Mouse (Mus musculus): ENCODE measurements around the gene Hcrt. TPM values are rescaled to one million over a fixed set of nuclear protein-coding genes. Genes with fewer than 3 reads are reported as not detected.

Hcrt gene
- polyA plus RNA-seq, 1 experiment from 2014 or later, result 0.75 TPM

DNA sequence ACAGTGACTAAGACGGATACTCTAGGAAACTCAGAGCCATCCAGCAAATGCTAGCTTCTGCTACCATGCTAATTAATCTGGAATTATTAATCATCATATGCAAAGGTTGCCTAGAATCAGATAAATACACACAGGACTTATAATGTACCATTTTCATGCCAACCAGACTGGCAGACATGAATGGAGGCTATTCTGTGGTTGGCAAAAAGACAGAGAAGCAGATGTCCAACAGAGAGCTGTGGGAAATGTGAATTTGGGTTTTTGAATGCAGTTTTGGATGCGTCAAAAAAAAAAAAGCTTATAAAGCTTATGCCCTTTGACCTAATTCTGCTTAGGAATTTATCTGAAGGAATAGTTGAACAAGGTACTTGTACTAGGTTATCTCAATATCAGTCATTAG is 23.0 kb upstream of the Hcrt start:
- Histone ChIP-seq H3K9ac (replicated peaks) (no peak overlapping the region), H3K4me1 (no peaks in the 10 kb centered on the region), H3K9me3 (replicated peaks) (no peaks in the 10 kb centered on the region), H3K27ac (replicated peaks) (no peak overlapping the region), H3K4me3 (replicated peaks) (no peak overlapping the region), H3K4me2 (no peak overlapping the region), H3K36me3 (peaks cover 83% of the 10 kb centered on the region), H3K27me3 (replicated peaks) (no peaks in the 10 kb centered on the region)
- ATAC-seq (ENCODE audit: low FRiP score), result no peak
- 87% methylated on average over 2 of the region's 2 CpGs for WGBS

DNA sequence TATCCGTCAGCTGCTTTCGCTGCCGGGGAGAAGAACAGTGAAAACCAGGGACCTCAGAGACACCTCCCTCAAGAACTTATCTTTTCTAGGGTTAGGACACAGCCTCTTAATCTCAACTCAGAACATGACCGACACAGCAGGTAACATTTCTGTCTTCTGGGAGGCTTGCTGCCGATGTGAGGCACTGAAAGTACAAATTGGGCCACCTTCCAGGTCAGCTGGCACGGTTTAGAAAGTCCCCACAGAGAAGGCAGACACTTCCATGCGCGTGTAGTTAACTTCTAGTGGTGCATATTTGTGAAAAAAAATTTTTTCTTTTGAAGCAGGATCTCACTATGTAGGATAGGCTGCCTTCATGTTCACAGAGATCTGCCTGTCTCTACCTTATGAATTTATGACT is 21.6 kb upstream of the Hcrt start:
- peaks cover 83% of the 10 kb centered on the region for H3K36me3 ChIP-seq
- WGBS, result 86% methylated on average over 8 of the region's 8 CpGs

DNA sequence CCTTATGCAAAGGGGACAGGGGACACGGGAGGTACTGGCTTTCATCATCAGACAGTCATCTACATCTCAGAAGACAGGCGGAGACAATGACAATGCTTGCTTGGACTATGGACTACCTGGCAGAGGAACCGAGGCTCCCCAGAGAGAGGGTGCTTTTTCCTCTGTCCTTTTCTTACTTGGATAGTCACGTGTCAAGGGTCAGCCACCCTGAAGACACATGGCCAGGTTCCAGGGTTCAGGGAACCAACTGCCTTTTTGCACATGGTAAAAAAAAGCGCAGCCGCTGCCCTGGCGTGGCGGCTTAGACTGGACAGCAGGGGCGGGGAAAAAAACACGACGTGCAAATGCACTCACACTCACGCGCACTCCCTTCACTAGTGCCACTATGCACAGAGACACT is 19.8 kb upstream of the Hcrt start:
- WGBS, result 89% methylated on average over 13 of the region's 13 CpGs
- no peaks in the 10 kb centered on the region for H3K4me1 ChIP-seq
- ATAC-seq (ENCODE audit: low FRiP score), result no peak
- H3K9ac ChIP-seq (replicated peaks), result no peak overlapping the region
- H3K27ac ChIP-seq (replicated peaks), result no peak overlapping the region
- no peaks in the 10 kb centered on the region for H3K27me3 ChIP-seq (replicated peaks)
- peaks cover 77% of the 10 kb centered on the region for H3K36me3 ChIP-seq
- no peak overlapping the region for H3K4me3 ChIP-seq (replicated peaks)
- H3K9me3 ChIP-seq (replicated peaks), result no peaks in the 10 kb centered on the region
- H3K4me2 ChIP-seq, result no peak overlapping the region

More for the DNA sequence above, 21.6 kb upstream of the Hcrt start:
- Histone ChIP-seq H3K27me3 (replicated peaks) (no peaks in the 10 kb centered on the region), H3K9ac (replicated peaks) (no peak overlapping the region), H3K4me2 (no peak overlapping the region), H3K9me3 (replicated peaks) (no peaks in the 10 kb centered on the region), H3K4me3 (replicated peaks) (no peak overlapping the region), H3K27ac (replicated peaks) (no peak overlapping the region), H3K4me1 (no peaks in the 10 kb centered on the region)
- ATAC-seq (ENCODE audit: low FRiP score), result no peak

DNA sequence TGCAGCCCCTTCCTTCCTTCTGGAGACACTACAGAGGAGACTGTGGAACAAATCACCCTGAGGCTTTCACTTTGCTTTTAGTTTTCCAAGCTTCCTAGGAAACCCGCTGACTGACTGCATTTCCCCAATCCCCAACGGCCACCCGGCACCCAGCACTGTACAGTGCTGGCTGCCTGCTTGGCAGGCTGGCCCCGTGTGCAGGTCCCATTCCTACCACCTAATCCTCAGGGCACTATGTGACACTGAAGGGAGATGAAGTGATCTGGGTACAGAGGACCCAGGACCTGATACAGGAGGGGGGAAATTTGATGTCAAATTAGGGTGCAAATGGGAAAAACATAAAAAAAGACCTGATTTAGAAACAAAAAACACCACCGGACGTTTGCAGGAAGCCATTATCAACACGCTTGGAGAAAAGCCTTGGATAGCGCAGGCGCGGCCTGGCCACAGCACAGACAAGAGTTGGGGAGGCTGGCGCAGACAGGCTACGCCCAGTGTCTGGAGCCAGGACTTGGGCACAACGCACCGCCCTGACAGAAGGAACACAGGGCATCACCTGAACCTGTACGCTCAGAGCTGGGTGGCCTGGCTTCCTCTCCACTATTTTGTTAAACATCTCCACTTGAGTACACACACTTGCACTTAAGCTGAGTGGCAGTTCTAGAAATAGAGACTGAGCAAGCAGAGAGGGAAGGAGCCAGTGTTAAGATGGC is 19.2 kb upstream of the Hcrt start:
- Histone ChIP-seq H3K4me2 (no peak overlapping the region), H3K4me3 (replicated peaks) (no peak overlapping the region), H3K27me3 (replicated peaks) (no peaks in the 10 kb centered on the region), H3K27ac (replicated peaks) (no peak overlapping the region), H3K9ac (replicated peaks) (no peak overlapping the region), H3K36me3 (peaks cover 70% of the 10 kb centered on the region), H3K4me1 (no peaks in the 10 kb centered on the region), H3K9me3 (replicated peaks) (no peaks in the 10 kb centered on the region)
- no peak for ATAC-seq (ENCODE audit: low FRiP score)
- 91% methylated on average over 15 of the region's 15 CpGs for WGBS

DNA sequence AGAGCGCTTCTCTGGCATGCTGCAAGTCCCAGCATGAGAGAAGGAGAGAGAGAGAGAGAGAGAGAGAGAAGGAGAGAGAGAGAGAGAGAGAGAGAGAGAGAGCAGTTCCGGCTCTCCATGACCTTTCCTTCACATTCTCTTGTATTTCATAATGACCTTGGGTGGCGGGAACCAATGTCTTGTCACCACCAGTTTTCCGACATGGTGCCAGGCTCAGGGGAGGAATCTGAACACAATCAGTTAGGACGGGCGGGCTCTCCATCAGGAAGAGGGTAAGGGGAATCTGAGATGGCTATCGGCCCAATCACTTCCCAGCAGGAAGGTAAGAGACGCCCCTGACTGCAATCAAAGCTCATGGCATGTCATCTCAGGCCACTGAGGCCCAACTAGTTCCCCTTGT is 17.5 kb upstream of the Hcrt start:
- Histone ChIP-seq H3K27me3 (replicated peaks) (no peaks in the 10 kb centered on the region), H3K27ac (replicated peaks) (no peak overlapping the region), H3K4me2 (no peak overlapping the region), H3K36me3 (peaks cover 57% of the 10 kb centered on the region), H3K9ac (replicated peaks) (no peak overlapping the region), H3K4me3 (replicated peaks) (no peak overlapping the region), H3K4me1 (no peaks in the 10 kb centered on the region), H3K9me3 (replicated peaks) (no peaks in the 10 kb centered on the region)
- WGBS, result 79% methylated on average over 8 of the region's 8 CpGs
- ATAC-seq (ENCODE audit: low FRiP score), result no peak

DNA sequence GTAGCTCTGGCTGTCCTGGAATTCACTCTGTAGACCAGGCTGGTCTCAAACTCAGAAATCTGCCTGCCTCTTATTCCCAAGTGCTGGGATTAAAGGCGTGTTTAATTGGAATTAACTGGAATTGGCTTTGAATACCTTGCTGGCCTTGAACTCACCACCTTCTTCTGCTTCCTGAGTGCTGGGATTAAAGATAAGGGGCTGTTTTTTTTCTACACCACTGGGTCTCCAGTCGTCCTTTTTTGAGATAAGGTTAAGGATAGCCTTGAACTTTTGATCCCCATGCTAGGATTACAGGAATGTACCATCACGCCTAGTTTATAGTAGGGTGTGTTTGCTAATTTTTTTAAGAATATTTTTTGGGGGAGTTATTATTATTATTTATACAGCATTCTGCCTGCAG is 15.3 kb upstream of the Hcrt start:
- H3K9ac ChIP-seq (replicated peaks), result no peak overlapping the region
- no peaks in the 10 kb centered on the region for H3K27me3 ChIP-seq (replicated peaks)
- ATAC-seq (ENCODE audit: low FRiP score), result no peak
- H3K36me3 ChIP-seq, result peaks cover 37% of the 10 kb centered on the region
- no peak overlapping the region for H3K4me3 ChIP-seq (replicated peaks)
- no peaks in the 10 kb centered on the region for H3K4me1 ChIP-seq
- WGBS, result 83% methylated on average over 3 of the region's 3 CpGs
- H3K9me3 ChIP-seq (replicated peaks), result no peaks in the 10 kb centered on the region
- no peak overlapping the region for H3K27ac ChIP-seq (replicated peaks)
- no peak overlapping the region for H3K4me2 ChIP-seq

DNA sequence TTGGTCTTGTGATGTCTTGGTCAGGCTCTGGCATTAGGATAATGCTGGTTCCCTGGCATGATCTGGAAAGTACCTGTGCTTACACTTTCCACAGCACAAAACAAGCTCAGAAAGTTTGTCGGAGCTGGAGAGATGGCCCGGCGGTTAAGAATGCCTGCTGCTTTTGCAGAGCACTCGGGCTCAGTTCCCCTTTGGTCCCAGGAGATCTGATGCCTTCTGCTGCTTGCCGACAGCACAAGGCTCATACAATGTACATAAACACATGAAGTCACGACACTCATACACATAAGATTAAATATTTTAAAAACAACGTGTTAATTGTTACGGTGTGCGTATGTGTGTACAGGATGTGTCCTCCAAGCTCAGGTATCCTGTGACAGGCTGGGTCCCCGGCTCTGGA is 13.2 kb upstream of the Hcrt start:
- Histone ChIP-seq H3K36me3 (peaks cover 17% of the 10 kb centered on the region), H3K9ac (replicated peaks) (no peak overlapping the region), H3K27me3 (replicated peaks) (no peaks in the 10 kb centered on the region), H3K9me3 (replicated peaks) (no peaks in the 10 kb centered on the region), H3K4me2 (no peak overlapping the region), H3K27ac (replicated peaks) (no peak overlapping the region), H3K4me3 (replicated peaks) (no peak overlapping the region), H3K4me1 (0 out of 2 replicates have a peak, but pooled peaks cover 2% of the 10 kb centered on the region)
- 85% methylated on average over 10 of the region's 10 CpGs for WGBS
- no peak for ATAC-seq (ENCODE audit: low FRiP score)

DNA sequence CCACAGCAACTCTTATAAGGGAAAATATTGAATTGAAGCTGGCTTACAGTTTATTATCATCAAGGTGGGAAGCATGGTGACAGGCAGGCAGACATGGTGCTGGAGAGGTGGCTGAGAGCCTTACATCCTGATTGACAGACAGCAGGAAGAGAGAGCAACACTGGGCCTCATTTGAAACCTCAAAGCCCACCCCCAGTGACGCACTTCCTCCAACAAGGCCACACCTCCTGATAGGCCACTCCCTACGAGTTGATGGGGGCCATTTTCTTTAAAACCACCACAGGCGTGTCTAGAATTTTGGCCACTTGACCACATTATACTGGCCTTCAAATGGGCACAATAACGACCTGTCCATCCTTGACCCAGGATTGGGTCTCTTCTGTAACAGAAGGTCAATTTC is 11.5 kb upstream of the Hcrt start:
- 82% methylated on average over 4 of the region's 4 CpGs for WGBS
- Histone ChIP-seq H3K9ac (replicated peaks) (no peak overlapping the region), H3K9me3 (replicated peaks) (no peaks in the 10 kb centered on the region), H3K27me3 (replicated peaks) (no peaks in the 10 kb centered on the region), H3K4me3 (replicated peaks) (no peak overlapping the region), H3K4me2 (no peak overlapping the region), H3K27ac (replicated peaks) (no peak overlapping the region), H3K4me1 (peaks cover 9% of the 10 kb centered on the region), H3K36me3 (peaks cover 4% of the 10 kb centered on the region; the same call in 1 of the 2 replicates)
- ATAC-seq (ENCODE audit: low FRiP score), result no peak

DNA sequence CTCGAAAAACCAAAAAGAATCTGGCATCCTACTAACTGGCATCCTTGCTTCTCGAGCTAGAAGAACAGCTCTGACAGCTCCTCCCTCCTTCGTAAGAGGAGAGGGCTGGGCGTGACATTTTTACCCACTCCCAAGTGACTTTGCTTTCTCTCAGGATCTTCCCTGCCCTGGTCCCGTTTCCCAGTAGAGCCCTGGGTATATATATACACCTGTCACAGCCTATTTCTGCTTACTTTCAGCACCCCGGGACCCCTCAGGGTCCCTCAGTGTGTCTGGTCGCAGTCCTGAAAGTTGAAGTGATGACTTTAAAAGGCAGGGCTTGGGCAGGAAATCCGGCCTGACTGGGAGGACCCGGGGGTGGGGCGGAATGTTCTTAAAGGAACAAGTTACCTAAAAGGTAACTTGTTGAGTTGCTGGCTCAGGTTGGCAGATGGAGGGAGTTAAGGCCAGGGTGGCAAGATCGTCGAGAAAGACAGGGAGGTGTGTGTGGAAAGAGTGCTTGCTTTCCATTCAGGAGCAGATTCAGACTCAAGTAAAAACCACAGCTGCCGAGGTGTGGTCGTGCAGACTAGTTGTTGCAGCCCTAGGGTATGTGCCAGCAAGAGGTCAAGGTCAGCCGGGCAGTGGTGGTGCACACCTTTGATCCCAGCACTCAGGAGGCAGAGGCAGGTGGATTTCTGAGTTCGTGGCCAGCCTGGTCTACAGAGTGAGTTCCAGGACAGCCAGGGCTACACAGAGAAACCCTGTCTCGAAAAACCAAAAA is 8.1 kb upstream of the Hcrt start, which contains the start of gene Ghdc:
Gene Ghdc, minus strand, starts transcription at position 312 of the 763 bp plus-strand sequence.
- H3K27me3 ChIP-seq (replicated peaks), result no peaks in the 10 kb centered on the region
- WGBS, result 24% methylated on average over 17 of the region's 17 CpGs
- H3K4me3 ChIP-seq (replicated peaks), result peak within 1 kb of the TSS; percentile 58
- peaks cover 9% of the 10 kb centered on the region for H3K4me1 ChIP-seq
- ATAC-seq (ENCODE audit: low FRiP score), result peak; percentile 65; the same call in 1 of the 2 replicates
- H3K27ac ChIP-seq (replicated peaks), result 0 out of 2 replicates have a peak within 1 kb of the TSS, but pooled peaks have one; percentile 58
- H3K9ac ChIP-seq (replicated peaks), result peak within 1 kb of the TSS; percentile 57
- H3K36me3 ChIP-seq, result no peaks in the 10 kb centered on the region
- peak within 1 kb of the TSS; percentile 56 for H3K4me2 ChIP-seq
- H3K9me3 ChIP-seq (replicated peaks), result no peaks in the 10 kb centered on the region

DNA sequence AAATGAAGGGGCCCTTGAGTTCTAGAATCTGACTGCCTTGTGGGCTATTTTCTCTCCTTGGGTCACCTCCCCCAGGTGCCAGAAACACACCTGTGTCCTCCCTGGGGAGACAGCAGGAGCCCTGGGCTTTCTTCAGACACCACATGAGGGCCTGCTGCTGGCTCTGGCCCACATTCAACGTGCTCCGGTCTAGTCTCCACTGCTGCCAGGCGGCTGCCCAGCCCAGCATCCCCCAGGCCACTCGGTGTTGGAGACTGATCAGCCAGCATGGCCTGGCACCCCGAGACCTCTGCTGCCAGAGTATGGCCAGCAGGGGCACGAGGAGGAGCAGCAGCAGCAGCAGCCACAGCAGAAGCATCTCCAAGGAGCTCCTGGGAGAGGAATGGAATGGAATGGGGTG is 7.2 kb upstream of the Hcrt start:
- Histone ChIP-seq H3K36me3 (no peaks in the 10 kb centered on the region), H3K27ac (replicated peaks) (no peak overlapping the region), H3K4me3 (replicated peaks) (peak overlapping the region; percentile 58), H3K9ac (replicated peaks) (peak overlapping the region; percentile 57; the same call in 1 of the 2 replicates), H3K27me3 (replicated peaks) (no peaks in the 10 kb centered on the region), H3K4me1 (peaks cover 9% of the 10 kb centered on the region), H3K4me2 (peak overlapping the region; percentile 56), H3K9me3 (replicated peaks) (no peaks in the 10 kb centered on the region)
- WGBS, result 47% methylated on average over 6 of the region's 6 CpGs
- no peak for ATAC-seq (ENCODE audit: low FRiP score)

DNA sequence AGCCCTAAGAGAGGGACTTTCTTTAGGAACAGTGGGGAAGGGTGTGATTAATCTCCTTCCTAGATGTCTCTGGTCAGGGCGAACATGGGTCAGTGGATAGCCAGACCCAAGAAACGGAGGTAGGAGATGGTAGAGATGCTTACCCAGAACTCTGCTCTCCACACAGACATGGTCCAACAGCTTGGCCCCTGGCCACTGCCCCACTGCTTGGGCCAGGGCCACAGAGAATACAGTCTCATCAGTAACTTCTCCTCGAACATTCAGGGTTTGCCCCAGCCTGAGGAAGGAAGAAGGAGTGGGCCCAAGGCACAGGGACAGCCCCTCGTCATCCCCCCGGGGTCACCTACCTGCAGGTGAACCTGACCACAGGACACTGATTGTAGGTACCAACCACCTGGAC is 5.1 kb upstream of the Hcrt start:
- WGBS, result 88% methylated on average over 5 of the region's 5 CpGs
- H3K9me3 ChIP-seq (replicated peaks), result no peaks in the 10 kb centered on the region
- no peaks in the 10 kb centered on the region for H3K27me3 ChIP-seq (replicated peaks)
- no peak overlapping the region for H3K4me3 ChIP-seq (replicated peaks)
- H3K27ac ChIP-seq (replicated peaks), result no peak overlapping the region
- H3K9ac ChIP-seq (replicated peaks), result no peak overlapping the region
- no peak for ATAC-seq (ENCODE audit: low FRiP score)
- H3K4me2 ChIP-seq, result no peak overlapping the region
- H3K36me3 ChIP-seq, result no peaks in the 10 kb centered on the region
- H3K4me1 ChIP-seq, result peaks cover 9% of the 10 kb centered on the region

DNA sequence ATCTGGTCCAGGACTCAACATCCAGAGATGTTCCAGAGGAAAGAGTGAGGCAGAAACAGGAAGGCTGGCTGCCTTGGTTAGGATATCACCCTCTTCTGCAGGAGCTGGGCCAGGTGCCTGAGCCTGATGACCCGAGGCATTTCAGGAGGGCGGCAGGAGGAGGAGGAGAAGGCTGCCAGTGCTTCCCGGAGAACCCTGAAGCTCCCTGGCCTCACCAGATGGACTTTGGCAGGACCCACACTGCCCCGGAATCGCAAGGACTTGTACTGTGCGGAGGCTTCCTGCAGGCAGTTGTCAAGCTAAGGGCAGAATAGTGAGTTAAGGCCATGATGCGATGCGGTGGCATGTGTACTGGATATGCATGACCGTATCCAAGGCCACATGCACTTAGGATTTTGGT is 4.0 kb upstream of the Hcrt start:
- no peaks in the 10 kb centered on the region for H3K27me3 ChIP-seq (replicated peaks)
- peaks cover 15% of the 10 kb centered on the region for H3K4me1 ChIP-seq
- no peak overlapping the region for H3K4me3 ChIP-seq (replicated peaks)
- H3K36me3 ChIP-seq, result no peaks in the 10 kb centered on the region
- no peak for ATAC-seq (ENCODE audit: low FRiP score)
- no peaks in the 10 kb centered on the region for H3K9me3 ChIP-seq (replicated peaks)
- no peak overlapping the region for H3K9ac ChIP-seq (replicated peaks)
- WGBS, result 83% methylated on average over 9 of the region's 9 CpGs
- H3K4me2 ChIP-seq, result no peak overlapping the region
- H3K27ac ChIP-seq (replicated peaks), result no peak overlapping the region

All from neural tube, embryonic 15.5 days (tissue).